Mouse (Mus musculus) left cerebral cortex, adult 2 months (tissue): Measurements from ENCODE around the gene Olfr1258. TPM values are rescaled to one million over a fixed set of nuclear protein-coding genes. Genes with fewer than 3 reads are reported as not detected.
"Not testable (repeated sequence)": the region's sequence is repeated elsewhere in the genome, so short reads cannot be mapped to it uniquely, and the experiment has no call there.

Experiments used
- DNase-seq, 2 experiments: peaks; one replicate each; pipeline ENCODE4 v3.0.0; 2021 to 2022; ENCODE audit warnings: low spot score in 2 of 2, mixed read lengths in 1 of 2; ENCODE audit errors: extremely low spot score in 1 of 2
- H3K27ac ChIP-seq: fragments of 200-600 bp; 2 replicates; pipeline ENCODE4 v1.8.1; 2022
- H3K4me3 ChIP-seq: fragments of 200-600 bp; 2 replicates; pipeline ENCODE4 v1.8.1; 2022
- CTCF ChIP-seq: fragments of 200-600 bp; IDR thresholded peaks from 2 replicates; pipeline ENCODE4 v1.8.1; 2022; ENCODE audit warnings: antibody characterized with exemption, mild to moderate bottlenecking, moderate library complexity
- intact Hi-C: fragments of 180-260 bp; cut with DNase I; formaldehyde crosslinking; loops from one replicate; pipeline ENCODE4 v1.15.1; 2025
- long read RNA-seq, 2 experiments: library from polyadenylated mRNA; stranded (forward); transcript quantifications; one replicate each; pipeline ENCODE4 v2.0.0; 2021; ENCODE audit warnings: borderline mapping rate in 2 of 2
- total RNA-seq, 2 experiments: library from RNA; stranded (reverse); gene quantifications; 2 replicates each; pipeline ENCODE4 v1.2.3; 2021

Olfr1258 gene
- total RNA-seq, result not detected
- long read RNA-seq, experiment 1, result 0 reads
- long read RNA-seq, experiment 2, result 0 reads

DNA sequence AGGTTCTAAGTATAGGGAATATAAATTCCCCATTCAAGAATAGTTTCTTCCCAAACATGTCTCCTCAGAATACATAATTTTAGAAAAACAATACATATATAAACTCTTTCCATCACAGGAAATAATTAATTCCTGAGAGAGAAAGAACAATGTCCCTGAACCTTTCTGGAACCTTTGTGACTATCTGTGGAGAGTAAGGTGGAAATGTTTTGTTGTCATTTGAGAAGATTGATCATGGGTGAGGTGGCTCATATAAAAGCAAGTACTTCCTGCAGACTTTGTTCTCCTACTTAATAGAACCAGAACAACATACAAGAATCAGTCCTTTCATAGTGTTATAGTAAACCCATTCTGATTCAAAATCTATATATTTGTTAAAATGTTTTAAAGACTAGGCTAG lies at the start of gene Olfr1258:
Gene Olfr1258 (plus strand): TSS at position 301 of the 400 bp plus-strand sequence.
- intact Hi-C loops, result no loop called here
- no peak for TF ChIP-seq CTCF
- DNase-seq, result no peak

DNA sequence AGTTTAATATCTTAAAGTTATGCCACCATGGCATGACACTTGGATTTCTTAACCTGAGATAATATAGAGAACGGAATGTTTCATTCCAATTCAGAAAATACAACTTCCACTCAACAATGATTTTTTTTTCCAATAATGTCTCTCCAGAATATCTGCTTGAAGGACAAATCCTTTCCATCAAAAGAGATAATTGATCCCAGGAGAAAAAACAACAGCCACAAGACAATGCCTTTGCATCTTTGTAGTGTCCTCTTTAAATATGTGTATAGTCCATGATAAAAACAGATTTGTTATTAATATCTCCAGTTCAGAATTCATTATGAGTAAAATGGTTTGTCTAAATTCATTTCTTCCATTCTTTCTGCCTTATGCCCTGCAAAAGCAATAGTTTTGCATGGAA lies 49.0 kb upstream of the Olfr1258 start, which contains the start of gene Olfr1257:
Gene Olfr1257 (plus strand): TSS at position 301 of the 400 bp plus-strand sequence.
- H3K27ac ChIP-seq, result no peak within 1 kb of the TSS
- DNase-seq, result no peak
- no peak within 1 kb of the TSS for H3K4me3 ChIP-seq
- TF ChIP-seq CTCF, result no peak
- intact Hi-C loops, result no loop called here

More for the DNA sequence above, at the start of gene Olfr1258:
- H3K27ac ChIP-seq, result no peak within 1 kb of the TSS
- no peak within 1 kb of the TSS for H3K4me3 ChIP-seq

DNA sequence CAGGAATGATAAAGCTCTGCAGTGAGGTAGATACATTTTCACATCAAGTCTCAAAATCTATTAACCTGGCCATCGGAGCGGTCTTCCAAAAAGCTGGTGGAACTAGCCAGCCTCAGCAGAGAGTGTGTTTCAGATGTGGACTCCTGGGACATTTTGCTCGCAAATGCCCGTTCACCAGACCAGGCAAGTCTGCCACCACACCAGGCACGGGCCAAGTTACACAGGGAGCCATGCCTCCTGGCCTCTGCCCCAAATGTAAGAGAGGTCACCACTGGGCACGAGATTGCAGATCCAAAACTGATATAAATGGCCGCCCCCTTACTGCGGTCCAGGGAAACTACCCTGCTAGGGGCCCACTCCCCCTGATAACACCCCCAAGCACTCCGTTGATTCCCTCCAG lies 14.5 kb upstream of the Olfr1258 start:
- intact Hi-C loops, H3K4me3 ChIP-seq, DNase-seq, H3K27ac ChIP-seq: not testable (repeated sequence)

DNA sequence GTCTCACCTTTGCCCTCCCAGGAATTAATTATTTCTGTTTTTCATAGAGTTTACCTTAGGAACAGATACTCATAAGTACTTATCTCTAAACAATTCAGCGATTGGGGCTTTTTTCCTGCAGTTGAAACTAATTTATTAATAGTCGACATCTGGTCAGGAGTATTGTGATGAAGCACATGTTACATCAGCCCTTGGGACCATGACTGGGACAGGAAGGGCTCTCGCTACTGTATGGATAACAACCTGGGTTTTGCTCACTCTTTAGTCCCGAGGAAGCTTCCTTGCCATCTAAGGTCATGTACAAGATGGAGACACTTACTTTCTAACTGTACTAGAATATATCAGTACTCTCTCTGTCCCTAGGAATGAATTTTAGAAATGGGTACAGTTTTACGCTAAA lies 21.5 kb downstream of the Olfr1258 start, which contains the start of gene Olfr1259:
Gene Olfr1259 (minus strand): TSS at position 101 of the 400 bp plus-strand sequence.
- intact Hi-C loops, result no loop called here
- no peak for TF ChIP-seq CTCF
- DNase-seq, result no peak
- Histone ChIP-seq H3K27ac (no peak within 1 kb of the TSS), H3K4me3 (no peak within 1 kb of the TSS)

- no peak within 1 kb of the TSS for H3K4me3 ChIP-seq
- H3K27ac ChIP-seq, result no peak within 1 kb of the TSS
- TF ChIP-seq CTCF, result no peak
- DNase-seq, result no peak
- intact Hi-C loops, result no loop called here
These were observed 47.1 kb downstream of the Olfr1258 start, which contains the start of gene Olfr1260 for GRCm38 (mm10) chr2:89974184-89974583. Gene Olfr1260, plus strand, starts transcription at chr2:89974340.

- DNase-seq, result no peak
These were observed 50.6 kb downstream of the Olfr1258 start for GRCm38 (mm10) chr2:89977709-89978108.

More at GRCm38 (mm10) chr2:89977709-89978108, 50.6 kb downstream of the Olfr1258 start:
- no peak for TF ChIP-seq CTCF
- intact Hi-C loops, result no loop called here
- no peak overlapping the region for H3K4me3 ChIP-seq
- no peak overlapping the region for H3K27ac ChIP-seq

Other genes starting within 250 kb of the Olfr1258 start
- not detected for gene Olfr1252, start 202.3 kb upstream of the Olfr1258 start, total RNA-seq
- gene Olfr1253, start 170.2 kb upstream of the Olfr1258 start, total RNA-seq, result not detected
- not detected for gene Olfr1254, start 133.7 kb upstream of the Olfr1258 start, total RNA-seq
- gene Olfr1255, start 115.3 kb upstream of the Olfr1258 start, total RNA-seq, result not detected
- not detected for gene Olfr1256, start 85.8 kb upstream of the Olfr1258 start, total RNA-seq
- gene Olfr48, start 79.1 kb upstream of the Olfr1258 start, total RNA-seq, result not detected
- gene Olfr1257, start 48.9 kb upstream of the Olfr1258 start, total RNA-seq, result not detected
- gene Olfr1259, start 21.4 kb downstream of the Olfr1258 start, total RNA-seq, result not detected
- not detected for gene Olfr1260, start 47.0 kb downstream of the Olfr1258 start, total RNA-seq
- gene Olfr1261, start 63.9 kb downstream of the Olfr1258 start, total RNA-seq, result not detected
- not detected for gene Olfr1262, start 72.8 kb downstream of the Olfr1258 start, total RNA-seq
- gene Olfr1263, start 84.8 kb downstream of the Olfr1258 start, total RNA-seq, result not detected
- not detected for gene Olfr1264, start 98.3 kb downstream of the Olfr1258 start, total RNA-seq
- not detected for gene Olfr1265, start 108.0 kb downstream of the Olfr1258 start, total RNA-seq
- gene Olfr140, start 136.3 kb downstream of the Olfr1258 start, total RNA-seq, result not detected
- gene Olfr1269, start 194.1 kb downstream of the Olfr1258 start, total RNA-seq, result not detected
- not detected for gene Olfr32, start 215.0 kb downstream of the Olfr1258 start, total RNA-seq
- gene Olfr1270, start 225.8 kb downstream of the Olfr1258 start, total RNA-seq, result not detected